Comparison of ENCODE assay signal across 17 mouse cellular contexts in the genomic region with DNA sequence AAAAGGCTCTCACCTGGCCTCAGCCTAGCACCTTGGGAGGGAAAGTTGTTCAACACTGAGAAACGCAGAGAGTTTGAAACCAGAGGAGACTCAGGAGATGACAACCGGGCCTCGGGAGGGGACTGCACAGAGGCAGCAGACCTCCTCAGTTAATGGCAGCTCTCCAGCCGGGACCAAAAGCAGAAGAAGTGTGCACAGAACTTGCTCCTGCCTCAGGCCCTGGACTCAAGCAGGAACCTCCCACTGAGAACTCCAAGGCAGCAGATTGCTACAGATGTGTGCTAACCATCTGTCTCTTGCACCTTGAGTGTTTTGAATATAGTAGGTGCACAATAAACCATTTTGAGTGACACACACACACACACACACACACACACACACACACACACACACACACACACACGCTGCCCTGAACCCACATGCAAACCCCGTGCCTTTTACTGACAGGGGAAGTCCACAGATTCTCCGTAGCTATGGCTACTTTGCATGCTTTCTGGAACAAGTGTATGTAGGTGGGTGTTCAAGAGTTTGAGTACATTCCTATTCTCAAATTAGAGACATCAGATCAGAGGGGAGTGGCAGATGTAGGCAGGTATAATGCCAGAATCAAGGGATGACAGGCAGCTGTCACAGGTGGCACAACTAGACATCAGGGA. TPM values are rescaled to one million over a fixed set of nuclear protein-coding genes. Genes with fewer than 3 reads are reported as not detected.
DNase-seq lines count a peak whose midpoint lies in the region; ATAC-seq and TF ChIP-seq lines count a peak whose summit lies in the region.
"Had no signal": no experiment of that assay in that cellular context is flagged by ENCODE, and none has a peak within 500 bp of the region (broad histone marks: within the 10 kb centered on the region; RNA-seq: fewer than 3 reads in every experiment).

No protein-coding gene starts in this region.

- no peak overlapping the region for H3K9ac ChIP-seq in kidney, embryonic 15.5 days
- H3K9ac ChIP-seq in forebrain, postnatal 0 days = no peak overlapping the region
- H3K9ac ChIP-seq: neural tube, embryonic 15.5 days had no signal

- no peak overlapping the region for H3K4me3 ChIP-seq in kidney, embryonic 15.5 days (replicated peaks)
- H3K4me3 ChIP-seq in bone marrow macrophage, adult 2 months (ENCODE audit: insufficient read depth, low read length) = 0 out of 2 replicates have a peak overlapping the region, but pooled peaks have one; percentile 3
- no peak overlapping the region for H3K4me3 ChIP-seq in forebrain, postnatal 0 days (ENCODE audit: low read depth, low read length)
- H3K4me3 ChIP-seq: embryonic facial prominence, embryonic 10.5 days; neural tube, embryonic 15.5 days had no signal

- H3K27me3 ChIP-seq in kidney, embryonic 15.5 days = no peaks in the 10 kb centered on the region
- no peaks in the 10 kb centered on the region for H3K27me3 ChIP-seq in forebrain, postnatal 0 days (ENCODE audit: insufficient read depth, low read length)
- H3K27me3 ChIP-seq: neural tube, embryonic 15.5 days had no signal

- WGBS in kidney, embryonic 15.5 days = 54% methylated on average over 7 of the region's 7 CpGs
- WGBS in forebrain, postnatal 0 days = 86% methylated on average over 7 of the region's 7 CpGs

- TF ChIP-seq POLR2A in bone marrow macrophage, adult 2 months (IDR thresholded peaks at IDR 0.05; ENCODE audit: borderline replicate concordance, low read depth, low read length) = no peak

- no peak for DNase-seq in kidney, postnatal 36 days
- peak; percentile 29 to 36 for DNase-seq in B cell, adult 2 months
- no peak for DNase-seq in embryo, embryonic 11 days
- DNase-seq in layer of hippocampus, postnatal 10 days (ENCODE audit: low spot score in 2 of 2) = no peak
- DNase-seq in forebrain, postnatal 0 days = no peak
- DNase-seq: cerebellum, postnatal 25 days; heart, adult 18-20 months; layer of hippocampus, adult 9-11 months; spleen, adult 18-20 months had no signal

- no peak overlapping the region for H3K4me2 ChIP-seq in kidney, embryonic 15.5 days
- no peak overlapping the region for H3K4me2 ChIP-seq in forebrain, postnatal 0 days (ENCODE audit: low read depth)
- H3K4me2 ChIP-seq: midbrain, embryonic 11.5 days; neural tube, embryonic 15.5 days had no signal

- ATAC-seq in kidney, embryonic 15.5 days (replicated peaks; ENCODE audit: low FRiP score) = no peak
- peak; percentile 84 for ATAC-seq in megakaryocyte, adult 5-6 weeks (ENCODE audit: poor library complexity, severe bottlenecking)
- no peak for ATAC-seq in forebrain, postnatal 0 days
- ATAC-seq: forebrain, embryonic 14.5 days; hindbrain, embryonic 16.5 days had no signal

- H3K27ac ChIP-seq in kidney, embryonic 15.5 days = peak overlapping the region; percentile 66
- peak overlapping the region; percentile 86 for H3K27ac ChIP-seq in bone marrow macrophage, adult 2 months (ENCODE audit: insufficient read depth, low read depth, low read length)
- H3K27ac ChIP-seq in forebrain, postnatal 0 days (ENCODE audit: low read depth, low read length) = no peak overlapping the region
- H3K27ac ChIP-seq: embryonic facial prominence, embryonic 10.5 days; neural tube, embryonic 15.5 days had no signal

- H3K4me1 ChIP-seq in kidney, embryonic 15.5 days = peaks cover 31% of the 10 kb centered on the region
- peaks cover 36% of the 10 kb centered on the region for H3K4me1 ChIP-seq in bone marrow macrophage, adult 2 months (ENCODE audit: control insufficient read depth, insufficient read depth, low read length)
- no peaks in the 10 kb centered on the region for H3K4me1 ChIP-seq in forebrain, postnatal 0 days (ENCODE audit: insufficient read depth)
- H3K4me1 ChIP-seq: neural tube, embryonic 15.5 days had no signal

- TF ChIP-seq CTCF in bone marrow macrophage, adult 2 months (IDR thresholded peaks at IDR 0.05; ENCODE audit: low read depth, low read length) = no peak
- TF ChIP-seq CTCF in forebrain, postnatal 0 days (IDR thresholded peaks at IDR 0.05; ENCODE audit: low read depth) = no peak

- H3K9me3 ChIP-seq in kidney, embryonic 15.5 days (replicated peaks) = no peaks in the 10 kb centered on the region
- no peaks in the 10 kb centered on the region for H3K9me3 ChIP-seq in forebrain, postnatal 0 days (ENCODE audit: low read length)
- H3K9me3 ChIP-seq: embryonic facial prominence, embryonic 10.5 days; neural tube, embryonic 15.5 days had no signal

- H3K36me3 ChIP-seq in kidney, embryonic 15.5 days = peaks cover 8% of the 10 kb centered on the region; the same call in 1 of the 2 replicates
- no peaks in the 10 kb centered on the region for H3K36me3 ChIP-seq in forebrain, postnatal 0 days (ENCODE audit: insufficient read depth)
- H3K36me3 ChIP-seq: embryonic facial prominence, embryonic 10.5 days; neural tube, embryonic 15.5 days had no signal

RNA-seq across cellular contexts. Expression of gene Slc7a7, which starts 19.6 kb away (rescaled TPM):
- 11.0 and 11.4 TPM in 2 replicates for polyA plus RNA-seq in kidney, embryonic 15.5 days (2015; fragmentation: Nextera tagmentation; extraction: Ambion mirVana)
- 30.9 and 32.7 TPM in 2 replicates for polyA plus RNA-seq in bone marrow macrophage, adult 2 months (2012; ENCODE audit: insufficient read depth, insufficient read length, missing spikeins)
- total RNA-seq in megakaryocyte, adult 5-6 weeks (2015) = 13.1 and 19.3 TPM in 2 replicates
- total RNA-seq in megakaryocyte, adult 5-6 weeks (2017) = 15.9 and 16.7 TPM in 2 replicates
- 1 to 10 TPM; 2.5 to 2.7 TPM for total RNA-seq in layer of hippocampus, postnatal 10 days (2021)
- total RNA-seq in forebrain, postnatal 0 days (2014; rRNA removed) = 2.2 and 3.4 TPM in 2 replicates
- 2.8 and 3.2 TPM in 2 replicates for polyA plus RNA-seq in forebrain, postnatal 0 days (2015; fragmentation: Nextera tagmentation; extraction: Ambion mirVana)

RNA-seq across cellular contexts. Expression of gene Mrpl52, which starts 28.7 kb away (rescaled TPM):
- polyA plus RNA-seq in kidney, embryonic 15.5 days (2015; fragmentation: Nextera tagmentation; extraction: Ambion mirVana) = 265 and 305 TPM in 2 replicates
- 88.5 and 89.7 TPM in 2 replicates for polyA plus RNA-seq in bone marrow macrophage, adult 2 months (2012; ENCODE audit: insufficient read depth, insufficient read length, missing spikeins)
- 129 and 145 TPM in 2 replicates for total RNA-seq in megakaryocyte, adult 5-6 weeks (2015)
- 71.4 and 81.6 TPM in 2 replicates for total RNA-seq in megakaryocyte, adult 5-6 weeks (2017)
- total RNA-seq in layer of hippocampus, postnatal 10 days (2021) = 100 to 1,000 TPM; 109 to 138 TPM
- 151 and 217 TPM in 2 replicates for total RNA-seq in forebrain, postnatal 0 days (2014; rRNA removed)
- 277 and 336 TPM in 2 replicates for polyA plus RNA-seq in forebrain, postnatal 0 days (2015; fragmentation: Nextera tagmentation; extraction: Ambion mirVana)

RNA-seq across cellular contexts. Expression of gene Mmp14, which starts 33.4 kb away (rescaled TPM):
- polyA plus RNA-seq in kidney, embryonic 15.5 days (2015; fragmentation: Nextera tagmentation; extraction: Ambion mirVana) = 155 and 168 TPM in 2 replicates
- 20.2 and 24.9 TPM in 2 replicates for polyA plus RNA-seq in bone marrow macrophage, adult 2 months (2012; ENCODE audit: insufficient read depth, insufficient read length, missing spikeins)
- total RNA-seq in megakaryocyte, adult 5-6 weeks (2015) = 0.66 and 1.1 TPM in 2 replicates
- total RNA-seq in megakaryocyte, adult 5-6 weeks (2017) = 0.61 TPM in 1 of 2 replicates, not detected in the other
- 10 to 100 TPM; 39.1 to 41.0 TPM for total RNA-seq in layer of hippocampus, postnatal 10 days (2021)
- 29.0 and 40.7 TPM in 2 replicates for total RNA-seq in forebrain, postnatal 0 days (2014; rRNA removed)
- 32.5 and 39.1 TPM in 2 replicates for polyA plus RNA-seq in forebrain, postnatal 0 days (2015; fragmentation: Nextera tagmentation; extraction: Ambion mirVana)

RNA-seq across cellular contexts. Expression of gene Oxa1l, which starts 37.4 kb away (rescaled TPM):
- polyA plus RNA-seq in kidney, embryonic 15.5 days (2015; fragmentation: Nextera tagmentation; extraction: Ambion mirVana) = 50.9 and 61.0 TPM in 2 replicates
- 84.0 and 93.1 TPM in 2 replicates for polyA plus RNA-seq in bone marrow macrophage, adult 2 months (2012; ENCODE audit: insufficient read depth, insufficient read length, missing spikeins)
- 43.0 and 47.8 TPM in 2 replicates for total RNA-seq in megakaryocyte, adult 5-6 weeks (2015)
- 31.5 and 32.2 TPM in 2 replicates for total RNA-seq in megakaryocyte, adult 5-6 weeks (2017)
- total RNA-seq in layer of hippocampus, postnatal 10 days (2021) = 10 to 100 TPM; 69.3 to 70.0 TPM
- 52.9 and 76.9 TPM in 2 replicates for total RNA-seq in forebrain, postnatal 0 days (2014; rRNA removed)
- polyA plus RNA-seq in forebrain, postnatal 0 days (2015; fragmentation: Nextera tagmentation; extraction: Ambion mirVana) = 51.6 and 59.4 TPM in 2 replicates

Comparison
In these comparisons a context has a peak if more than half of its experiments do, and no peak if none do; other contexts are left out.
1. DNase-seq: peak in B cell, adult 2 months (2 of 2); none in kidney, postnatal 36 days (0 of 2), embryo, embryonic 11 days (single experiment), layer of hippocampus, postnatal 10 days (0 of 2) and forebrain, postnatal 0 days (single experiment).
2. RNA of gene Mmp14, which starts 33.4 kb away (total RNA-seq): 39.1 to 41.0 TPM in layer of hippocampus, postnatal 10 days and 29.0 to 40.7 TPM in forebrain, postnatal 0 days; 0.61 to 1.1 TPM in megakaryocyte, adult 5-6 weeks; every median in the first group is over 10 times any median in the second.